Mouse (Mus musculus) testis, adult 2 months (tissue): ENCODE data around the gene Cdc14a.

Source experiments
- CTCF ChIP-seq: fragments of 200-500 bp; IDR thresholded peaks from 2 replicates; pipeline ENCODE4 v1.5.1; 2012; ENCODE audit warnings: low read depth, mild to moderate bottlenecking, inconsistent platforms, low read length, moderate library complexity; ENCODE audit not compliant: control insufficient read depth, insufficient read depth, insufficient replicate concordance
- POLR2A ChIP-seq: fragments of 200-500 bp; IDR thresholded peaks from 2 replicates; pipeline ENCODE4 v1.6.1; 2012; ENCODE audit warnings: low read depth, mild to moderate bottlenecking, inconsistent platforms, low read length, moderate library complexity; ENCODE audit not compliant: control insufficient read depth

GRCm38 (mm10) chr3:116391399-116391798, 32.4 kb downstream of the Cdc14a start:
- no peak for TF ChIP-seq POLR2A
- no peak for TF ChIP-seq CTCF
